Mouse (Mus musculus) layer of hippocampus, postnatal 10 days (tissue): ENCODE data around the gene Hyal1. TPM values are rescaled to one million over a fixed set of nuclear protein-coding genes. Genes with fewer than 3 reads are reported as not detected.
"Not testable (repeated sequence)": the region's sequence is repeated elsewhere in the genome, so short reads cannot be mapped to it uniquely, and the experiment has no call there.

Experiments
- DNase-seq, 2 experiments: peaks; one replicate each; pipeline ENCODE4 v3.0.0; 2021; ENCODE audit warnings: low spot score in 2 of 2
- total RNA-seq, 2 experiments: library from RNA; stranded (reverse); gene quantifications; 2 replicates each; pipeline ENCODE4 v1.2.3; 2021

The Hyal1 gene
- total RNA-seq, 2 experiments from 2014 or later: 3.7 to 4.2 TPM

DNA sequence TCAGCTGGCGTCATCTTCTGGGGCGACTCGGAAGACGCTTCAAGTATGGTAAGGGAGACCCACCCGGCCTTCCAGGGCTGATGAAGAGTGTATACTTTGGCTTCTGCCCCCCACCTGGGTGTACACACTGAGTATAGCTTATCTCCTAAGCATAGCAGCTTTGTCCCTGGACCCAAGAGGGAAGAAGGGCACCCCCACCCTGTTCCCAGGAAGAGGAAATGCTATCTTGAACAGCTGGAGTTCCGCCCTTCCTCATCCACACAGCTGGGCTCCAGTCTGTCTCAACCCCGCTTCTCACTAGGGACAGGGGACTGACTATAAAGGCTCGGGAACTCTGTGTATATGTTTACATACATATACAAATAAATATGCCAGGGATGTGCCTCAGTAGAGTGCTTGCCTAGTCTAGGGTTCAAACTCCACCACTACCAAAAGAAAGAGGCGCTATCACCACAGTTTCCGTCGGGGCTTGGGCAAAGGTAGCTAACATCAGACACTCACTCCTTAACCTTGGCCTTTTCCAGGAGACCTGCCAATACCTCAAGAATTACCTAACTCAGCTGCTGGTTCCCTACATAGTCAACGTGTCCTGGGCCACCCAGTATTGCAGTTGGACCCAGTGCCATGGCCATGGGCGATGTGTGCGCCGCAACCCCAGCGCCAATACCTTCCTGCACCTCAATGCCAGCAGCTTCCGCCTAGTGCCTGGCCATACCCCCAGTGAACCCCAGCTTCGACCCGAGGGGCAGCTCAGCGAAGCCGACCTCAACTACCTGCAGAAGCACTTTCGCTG, 5.0 kb upstream of the Hyal1 start:
- no peak for DNase-seq

DNA sequence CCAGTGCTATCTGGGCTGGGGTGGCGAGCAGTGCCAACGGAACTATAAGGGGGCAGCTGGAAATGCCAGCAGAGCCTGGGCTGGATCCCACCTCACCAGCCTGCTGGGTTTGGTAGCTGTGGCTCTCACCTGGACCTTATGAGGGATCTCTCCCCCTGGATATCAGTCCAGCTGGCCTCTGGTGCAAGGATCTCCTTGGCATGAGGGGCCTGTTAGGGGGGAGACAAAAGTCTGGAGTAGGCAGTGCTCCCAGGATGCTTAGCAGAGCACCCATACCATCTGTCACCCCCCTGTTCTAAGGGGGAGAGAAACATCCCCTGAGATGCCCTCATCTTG, 4.4 kb upstream of the Hyal1 start:
- no peak for DNase-seq

DNA sequence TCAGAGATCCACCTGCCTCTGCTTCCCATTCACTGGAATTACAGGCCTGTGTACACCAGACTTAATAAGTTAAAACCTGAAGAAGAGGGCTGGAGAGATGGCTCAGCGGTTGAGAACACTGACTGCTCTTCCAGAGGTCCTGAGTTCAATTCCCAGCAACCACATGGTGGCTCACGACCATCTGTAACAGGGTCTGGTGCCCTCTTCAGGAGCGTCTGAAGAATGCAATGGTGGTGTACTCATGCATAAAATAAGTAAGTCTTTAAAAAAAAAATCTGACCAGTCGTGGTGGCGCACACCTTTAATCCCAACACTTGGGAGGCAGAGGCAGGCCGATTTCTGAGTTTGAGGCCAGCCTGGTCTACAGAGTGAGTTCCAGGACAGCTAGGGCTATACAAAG, 3.0 kb upstream of the Hyal1 start:
- DNase-seq: not testable (repeated sequence)

DNA sequence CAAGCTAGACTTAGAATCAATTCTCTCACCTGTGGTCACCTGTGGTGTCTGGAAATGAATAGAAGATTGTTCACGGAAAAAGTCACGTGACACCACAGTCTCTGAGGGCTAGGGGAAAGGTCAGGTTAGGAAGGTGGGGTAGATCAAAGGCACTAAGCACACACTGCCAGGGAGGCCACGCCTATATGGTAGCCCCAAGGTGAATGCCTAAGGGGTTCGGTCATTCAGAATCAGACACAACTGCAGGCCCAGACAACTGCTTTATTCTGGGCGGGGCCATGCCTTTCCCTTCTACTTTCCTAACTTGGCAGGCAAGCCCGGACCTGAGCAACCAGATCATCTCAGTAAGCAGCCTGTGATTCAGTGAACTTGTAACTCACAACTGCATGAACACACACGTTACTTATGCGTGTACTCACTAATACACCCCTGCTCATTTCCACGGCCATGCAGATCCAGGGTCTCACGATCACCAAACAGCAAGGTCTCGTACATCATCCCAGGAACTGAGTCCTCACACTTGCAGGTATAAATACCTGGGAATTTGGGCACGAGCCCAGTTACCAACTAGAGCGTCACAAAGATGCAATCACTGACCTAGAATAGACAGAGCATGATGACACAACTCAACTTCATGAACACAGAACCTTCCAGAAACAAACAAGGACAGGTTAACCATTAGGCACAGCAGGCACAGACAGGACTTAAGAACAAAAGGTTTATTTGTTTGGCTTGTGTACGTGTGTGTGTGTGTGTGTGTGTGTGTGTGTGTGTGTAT, 959 bp upstream of the Hyal1 start:
- no peak for DNase-seq

DNA sequence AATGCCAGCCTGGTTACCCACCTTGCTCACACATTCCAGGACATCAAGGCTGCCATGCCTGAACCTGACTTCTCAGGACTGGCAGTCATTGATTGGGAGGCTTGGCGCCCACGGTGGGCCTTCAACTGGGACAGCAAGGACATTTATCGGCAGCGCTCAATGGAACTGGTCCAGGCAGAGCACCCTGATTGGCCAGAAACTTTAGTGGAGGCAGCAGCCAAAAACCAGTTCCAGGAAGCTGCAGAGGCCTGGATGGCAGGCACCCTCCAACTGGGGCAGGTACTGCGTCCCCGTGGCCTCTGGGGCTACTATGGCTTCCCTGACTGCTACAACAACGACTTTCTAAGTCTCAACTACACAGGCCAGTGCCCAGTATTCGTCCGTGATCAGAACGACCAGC, 1.1 kb downstream of the Hyal1 start:
- no peak for DNase-seq

DNA sequence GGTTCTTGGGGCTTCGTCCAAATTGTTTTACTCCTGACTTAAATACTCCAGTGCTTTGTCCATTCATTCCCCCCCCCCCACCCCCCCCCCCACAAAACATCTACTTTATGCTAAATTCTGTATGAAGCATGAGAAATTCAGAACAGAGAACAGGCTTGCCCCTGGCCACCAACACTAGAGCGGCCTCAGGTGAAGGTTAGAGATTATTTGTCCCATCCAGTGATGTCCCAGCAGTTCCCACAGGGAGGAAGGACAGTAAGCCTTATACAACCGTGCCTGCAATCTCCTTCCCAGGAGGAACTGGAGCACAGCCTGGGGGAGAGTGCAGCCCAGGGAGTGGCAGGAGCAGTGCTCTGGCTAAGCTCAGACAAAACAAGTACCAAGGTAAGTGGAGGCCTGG, 1.9 kb downstream of the Hyal1 start, which contains the start of gene Naa80:
Naa80 (plus strand) TSS at position 301 of the 400 bp plus-strand sequence.
- DNase-seq: no peak

DNA sequence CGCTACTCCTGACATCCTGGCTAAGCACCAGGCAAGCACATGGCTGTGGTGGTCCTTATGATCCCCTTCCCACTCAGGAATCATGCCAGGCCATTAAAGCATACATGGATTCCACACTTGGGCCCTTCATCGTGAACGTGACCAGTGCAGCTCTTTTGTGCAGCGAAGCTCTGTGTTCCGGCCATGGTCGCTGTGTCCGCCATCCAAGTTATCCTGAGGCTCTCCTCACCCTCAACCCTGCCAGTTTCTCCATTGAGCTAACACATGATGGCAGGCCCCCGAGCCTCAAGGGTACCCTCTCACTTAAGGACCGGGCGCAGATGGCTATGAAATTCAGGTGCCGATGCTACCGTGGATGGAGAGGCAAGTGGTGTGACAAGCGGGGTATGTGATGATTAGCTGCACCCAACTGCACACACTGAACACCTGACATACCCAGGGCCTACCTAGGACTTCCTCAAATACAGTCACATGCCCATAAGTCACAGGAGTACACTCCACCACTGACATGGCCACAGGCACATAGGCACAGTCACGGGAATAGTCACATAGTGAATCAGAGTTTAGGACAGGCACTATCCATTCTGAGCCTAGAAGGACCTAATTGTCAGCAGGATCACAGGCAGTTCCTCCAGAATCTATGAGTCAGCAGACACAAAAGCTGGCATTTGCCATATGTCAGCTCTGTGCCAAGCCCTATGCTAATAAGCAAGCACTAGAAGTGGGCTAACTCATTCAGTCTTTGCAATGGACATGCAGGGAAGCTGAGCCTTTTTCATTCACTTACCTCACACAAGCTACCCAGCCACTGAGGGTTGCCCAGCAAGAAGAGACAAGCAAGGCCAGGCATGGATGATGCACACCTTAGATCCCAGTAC, 2.5 kb downstream of the Hyal1 start:
- DNase-seq: no peak

DNA sequence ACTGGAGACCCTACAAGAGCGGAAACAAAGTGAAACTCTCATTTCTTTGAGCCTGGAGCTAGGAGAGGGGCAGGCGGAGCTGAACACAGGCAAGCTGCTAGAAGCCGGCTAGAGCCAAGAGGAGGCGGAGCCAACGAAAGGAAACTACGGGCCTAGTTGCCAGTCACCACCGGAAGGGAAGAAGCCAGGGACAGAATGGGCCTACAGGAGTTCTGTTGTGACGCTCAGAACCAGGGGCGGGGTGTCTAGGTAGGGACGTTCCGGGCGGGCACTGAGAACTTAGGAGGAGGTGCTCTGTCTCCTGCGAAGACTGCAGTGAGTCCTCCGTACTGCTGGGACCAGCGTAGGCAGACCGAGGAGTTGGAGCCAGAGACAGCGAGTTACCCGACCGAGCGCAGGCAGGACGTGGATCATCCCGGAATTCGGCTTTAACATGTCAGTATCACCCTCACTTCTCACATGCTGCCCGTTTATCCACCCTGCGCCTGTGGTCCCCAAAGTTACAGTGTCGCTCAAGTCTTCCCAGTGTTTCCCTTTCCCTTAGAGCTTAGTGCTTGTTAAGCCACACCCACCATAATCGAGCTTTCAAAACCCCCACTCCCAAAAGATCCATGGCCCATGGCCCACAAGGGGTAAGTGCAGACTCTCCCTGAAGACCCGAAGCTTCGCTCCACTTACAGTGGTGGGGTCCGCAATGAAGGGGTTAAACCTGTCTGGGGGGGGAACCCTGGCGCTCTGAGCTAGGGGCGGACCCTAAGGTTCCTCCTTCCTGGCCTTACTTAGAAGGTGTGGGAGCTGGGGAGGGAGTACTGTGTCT, 4.0 kb downstream of the Hyal1 start, which contains the start of gene Hyal3:
Hyal3 (plus strand) TSS at position 318 of the 817 bp plus-strand sequence.
- peak; percentile 83 to 86 for DNase-seq

DNA sequence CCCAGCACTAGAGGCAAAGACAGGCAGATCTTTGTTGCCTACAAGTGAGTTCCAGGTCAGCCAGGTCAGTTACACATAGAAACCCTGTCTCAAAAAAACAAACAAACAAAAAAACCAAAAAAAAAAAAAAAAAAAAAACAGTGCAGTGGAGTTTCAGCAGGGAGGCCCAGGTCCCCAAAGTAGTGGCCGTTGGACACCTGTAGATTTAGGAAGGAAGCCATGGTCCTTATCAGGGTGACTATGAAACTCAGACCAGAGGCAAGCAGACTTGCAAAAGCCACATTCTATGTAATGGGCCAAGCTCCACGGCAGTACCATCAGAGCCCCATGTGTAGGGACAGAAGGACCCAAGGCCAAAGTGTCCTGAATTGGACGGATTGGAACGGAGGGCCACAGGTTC, 4.9 kb downstream of the Hyal1 start:
- no peak for DNase-seq

DNA sequence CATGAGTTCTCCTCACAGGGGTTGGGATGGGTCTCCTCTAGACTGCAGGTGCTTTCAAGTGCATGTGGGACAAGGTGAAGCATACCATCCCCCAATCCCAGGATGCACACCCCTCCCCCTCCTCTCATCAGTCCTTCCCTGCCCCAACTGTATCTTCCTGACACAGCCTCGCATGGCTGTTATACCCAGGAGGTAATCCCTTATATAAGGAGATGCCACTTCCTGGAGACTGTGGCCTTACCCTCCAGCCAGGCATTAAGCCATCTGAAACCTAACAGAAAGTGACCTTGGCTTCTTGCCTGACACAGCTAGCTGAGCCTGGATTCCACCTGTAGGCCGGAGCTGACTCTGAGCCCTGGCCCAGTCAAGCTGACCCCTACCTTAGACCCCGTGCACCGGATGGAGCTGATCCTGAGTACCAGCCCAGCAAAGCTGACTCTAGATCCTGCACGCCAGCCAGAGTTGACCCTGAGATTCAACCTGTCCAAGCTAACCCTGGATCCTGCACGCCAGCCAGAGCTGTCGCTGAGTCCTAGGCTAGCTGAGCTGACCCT, 5.9 kb downstream of the Hyal1 start:
- no peak for DNase-seq

DNA sequence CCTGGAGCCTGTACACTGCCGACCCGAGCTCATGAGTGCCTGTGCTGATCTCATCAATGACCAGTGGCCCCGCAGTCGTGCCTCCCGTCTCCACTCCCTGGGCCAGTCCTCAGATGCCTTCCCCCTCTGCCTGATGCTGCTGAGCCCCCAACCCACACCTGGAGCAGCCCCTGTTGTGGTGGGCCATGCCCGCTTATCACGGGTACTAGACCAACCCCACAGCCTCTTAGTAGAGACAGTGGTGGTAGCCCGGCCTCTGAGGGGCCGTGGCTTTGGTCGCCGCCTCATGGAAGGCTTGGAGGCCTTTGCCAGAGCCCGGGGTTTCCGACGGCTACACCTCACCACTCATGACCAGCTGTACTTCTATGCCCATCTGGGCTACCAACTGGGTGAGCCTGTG, 6.4 kb downstream of the Hyal1 start:
- DNase-seq: no peak

DNA sequence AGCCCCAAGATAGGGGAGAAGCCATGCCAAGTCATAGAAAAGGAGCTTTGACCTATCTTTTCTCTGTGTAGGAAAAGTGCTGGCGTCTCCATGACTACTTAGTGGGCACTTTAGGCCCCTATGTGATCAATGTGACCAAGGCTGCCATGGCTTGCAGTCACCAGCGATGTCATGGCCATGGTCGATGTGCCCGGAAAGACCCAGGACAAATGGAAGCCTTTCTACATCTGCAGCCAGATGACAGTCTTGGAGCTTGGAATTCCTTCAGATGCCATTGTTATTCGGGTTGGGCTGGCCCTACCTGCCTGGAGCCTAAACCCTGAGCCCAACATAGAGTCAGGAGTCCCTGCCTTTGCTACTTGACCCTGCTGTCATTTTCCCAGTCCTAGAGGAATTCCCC, 9.8 kb downstream of the Hyal1 start:
- no peak for DNase-seq

DNA sequence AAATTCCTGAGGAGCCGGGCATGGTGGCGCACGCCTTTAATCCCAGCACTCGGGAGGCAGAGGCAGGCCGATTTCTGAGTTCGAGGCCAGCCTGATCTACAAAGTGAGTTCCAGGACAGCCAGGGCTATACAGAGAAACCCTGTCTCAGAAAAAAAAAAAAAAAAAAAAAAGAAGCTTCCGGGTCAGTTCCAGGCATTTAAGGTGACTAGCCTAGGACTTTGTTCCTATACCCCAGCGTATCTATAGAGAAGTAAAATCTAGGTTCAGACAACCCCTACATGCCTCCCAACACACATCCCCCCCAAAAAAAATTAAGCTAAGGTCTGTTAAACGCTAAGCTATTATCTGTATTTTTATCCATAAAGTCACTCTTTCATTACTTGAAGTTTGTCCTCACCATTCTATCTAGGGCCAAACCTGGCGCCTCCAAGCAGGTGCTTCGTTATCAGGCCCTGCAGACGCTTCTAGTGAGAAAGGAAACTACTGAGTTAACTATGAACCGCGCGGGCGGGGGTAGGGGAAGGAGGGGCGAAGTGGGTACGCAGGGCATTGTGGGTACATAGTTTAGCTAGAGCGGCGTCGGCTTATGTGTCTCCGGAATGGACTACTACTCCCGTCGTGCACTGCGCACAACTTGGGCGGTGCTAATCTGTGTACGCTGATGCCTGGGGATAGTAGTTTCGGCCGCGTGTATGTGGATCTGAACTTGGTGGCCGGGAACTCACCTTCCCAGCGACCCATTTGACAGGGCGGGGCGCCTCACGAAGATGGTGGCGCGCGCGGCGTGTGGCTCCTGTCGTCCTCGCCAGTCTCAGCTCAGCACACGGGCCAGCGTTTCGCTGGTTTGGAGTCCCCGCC, 10.5 kb downstream of the Hyal1 start, which contains the start of gene Ifrd2:
Ifrd2 (plus strand) TSS at position 669 of the 859 bp plus-strand sequence.
- DNase-seq: peak; percentile 93 to 95

DNA sequence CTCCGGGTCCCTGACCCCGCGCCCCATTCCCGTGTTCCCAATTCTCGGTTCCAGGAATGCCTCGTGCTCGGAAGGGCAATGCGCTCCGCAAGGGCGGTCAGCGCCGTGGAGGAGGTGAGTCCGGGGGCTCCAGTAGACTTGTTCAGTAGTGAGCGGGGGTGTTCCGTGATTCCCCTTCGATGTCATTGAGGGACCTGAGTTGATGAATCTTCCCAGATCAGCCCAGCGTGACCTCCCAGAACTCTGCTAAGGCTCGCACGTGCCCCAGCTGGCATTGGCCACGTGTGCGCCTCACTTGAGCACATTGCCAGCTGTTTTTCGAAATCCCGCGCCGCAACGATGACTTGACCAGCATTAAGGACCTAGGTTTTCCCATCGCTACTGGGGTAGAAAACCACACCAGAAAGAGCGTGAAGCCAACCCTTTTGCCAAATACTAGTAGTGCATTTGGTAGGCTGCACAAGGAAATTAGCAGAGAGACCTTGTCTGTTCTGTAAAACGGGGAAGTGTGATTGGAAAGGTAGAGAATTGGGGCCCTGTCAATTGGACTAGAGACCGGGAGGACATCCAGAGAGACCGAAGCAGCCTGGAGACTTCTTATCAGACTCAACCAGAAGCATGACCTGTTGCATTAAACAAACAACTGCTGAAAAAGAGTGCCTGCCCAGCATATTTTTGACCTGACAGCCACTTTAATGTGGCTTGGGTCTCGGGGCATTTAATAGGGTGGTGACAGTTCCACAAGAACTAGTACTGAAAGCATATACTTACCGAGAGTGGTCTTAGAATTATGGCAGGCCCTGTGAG, 11.3 kb downstream of the Hyal1 start:
- peak in 1 of 2 experiments; percentile 51 for DNase-seq

DNA sequence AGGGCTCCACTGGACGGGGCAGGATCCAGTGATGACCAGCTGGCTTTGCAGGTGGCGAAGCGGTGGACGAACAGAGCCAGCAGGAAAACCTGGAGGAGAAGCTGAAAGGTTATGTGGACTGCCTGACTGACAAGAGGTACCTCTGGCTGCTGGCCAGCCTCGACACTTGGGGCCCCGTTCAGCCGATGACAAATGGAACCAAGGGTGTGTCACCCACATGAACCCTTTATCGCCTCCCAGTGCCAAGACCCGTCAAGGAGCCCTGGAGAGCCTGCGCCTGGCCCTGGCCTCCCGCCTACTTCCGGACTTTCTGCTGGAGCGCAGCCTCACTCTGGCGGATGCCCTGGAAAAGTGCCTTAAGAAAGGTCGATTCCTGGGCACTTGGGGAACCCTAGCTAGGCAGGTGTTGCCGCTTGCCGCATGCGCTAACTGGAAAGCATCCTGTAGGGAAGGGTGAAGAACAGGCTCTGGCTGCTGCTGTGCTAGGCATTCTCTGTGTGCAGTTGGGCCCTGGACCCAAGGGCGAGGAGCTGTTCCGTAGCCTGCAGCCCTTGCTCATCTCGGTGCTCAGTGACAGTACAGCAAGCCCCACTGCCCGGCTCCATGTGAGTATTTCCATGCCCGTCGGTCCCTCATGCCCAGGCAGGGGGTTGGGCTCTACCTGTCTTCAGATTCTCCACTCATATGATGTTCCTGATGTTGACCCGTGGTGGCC, 13.5 kb downstream of the Hyal1 start:
- no peak for DNase-seq

DNA sequence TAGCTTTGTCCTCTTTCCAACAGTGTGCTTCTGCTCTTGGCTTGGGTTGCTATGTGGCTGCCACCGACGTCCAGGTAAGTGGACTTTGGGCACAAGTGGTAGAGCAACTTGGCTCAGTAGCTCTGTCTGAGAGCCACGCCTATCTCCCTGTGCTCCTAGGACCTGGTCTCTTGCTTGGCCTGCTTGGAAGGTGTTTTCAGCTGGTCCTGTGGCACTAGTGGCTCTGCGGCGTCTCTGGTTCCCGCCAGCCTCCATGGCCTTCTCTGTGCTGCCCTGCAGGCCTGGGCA, 14.0 kb downstream of the Hyal1 start:
- DNase-seq: no peak

DNA sequence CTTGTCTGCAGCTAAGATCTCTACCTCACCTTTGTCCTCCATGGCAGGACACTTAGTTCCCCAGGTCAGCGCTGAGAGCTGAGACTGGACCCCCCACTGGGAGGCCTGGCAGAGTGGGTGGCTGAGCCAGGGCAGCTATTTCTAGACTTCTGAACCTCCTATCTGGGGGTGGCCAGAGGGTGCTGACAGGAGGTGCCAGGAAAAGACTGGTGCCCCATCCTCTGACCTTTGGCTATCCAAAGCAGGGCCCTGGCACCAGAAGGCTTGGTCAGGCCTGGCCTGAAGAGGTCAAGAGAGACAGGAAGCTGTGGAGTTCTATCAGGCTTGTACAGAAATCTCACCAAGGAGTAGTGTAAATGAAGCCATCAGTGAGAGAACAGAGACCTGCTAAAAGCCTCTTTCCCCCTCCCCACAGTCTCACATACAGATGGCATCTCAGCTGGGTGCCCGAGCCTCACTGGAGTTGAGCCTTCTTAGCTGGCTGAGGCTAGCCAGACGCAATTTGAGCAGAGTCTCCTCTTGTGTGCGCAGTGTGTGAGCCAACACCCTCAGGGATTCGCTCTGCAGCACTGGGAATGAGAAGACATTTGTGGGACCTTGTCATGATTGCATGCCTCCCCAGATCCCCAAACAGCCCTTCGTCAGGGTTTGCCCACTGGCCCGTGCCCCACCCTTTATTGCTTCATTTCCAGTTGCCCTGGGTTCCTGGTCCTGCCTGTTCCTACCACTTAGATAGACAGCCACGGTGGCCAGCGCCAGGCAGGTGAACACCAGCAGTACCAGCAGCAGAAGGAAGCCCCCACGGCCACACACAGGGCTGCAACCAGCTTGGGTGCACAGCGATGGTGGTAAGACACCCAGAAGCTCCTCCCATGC, 16.6 kb downstream of the Hyal1 start:
- no peak for DNase-seq
